Mouse (Mus musculus): ENCODE data around the gene Neurl4.
"Not testable (repeated sequence)": the region's sequence is repeated elsewhere in the genome, so short reads cannot be mapped to it uniquely, and the experiment has no call there.

Neurl4 gene

GRCm38 (mm10) chr11:69900471-69901405 lies at the start of gene Neurl4, which contains the start of gene 2810408A11Rik:
Neurl4 (plus strand) TSS chr11:69901072.
2810408A11Rik (minus strand) TSS chr11:69900987.
- peak; percentile 93 for DNase-seq (ENCODE audit: low read depth)

GRCm38 (mm10) chr11:69853994-69854393 lies 46.9 kb upstream of the Neurl4 start:
- DNase-seq (ENCODE audit: low read depth) = peak; percentile 73

- DNase-seq (ENCODE audit: low read depth) = no peak
Measured at GRCm38 (mm10) chr11:69854680-69855079, 46.2 kb upstream of the Neurl4 start.

GRCm38 (mm10) chr11:69855347-69855746 lies 45.5 kb upstream of the Neurl4 start:
- DNase-seq (ENCODE audit: low read depth) = no peak

- no peak for DNase-seq (ENCODE audit: low read depth)
Measured at GRCm38 (mm10) chr11:69858113-69858998, 42.5 kb upstream of the Neurl4 start, which contains the start of gene Tnk1. Tnk1 (minus strand) TSS chr11:69858730.

DNA sequence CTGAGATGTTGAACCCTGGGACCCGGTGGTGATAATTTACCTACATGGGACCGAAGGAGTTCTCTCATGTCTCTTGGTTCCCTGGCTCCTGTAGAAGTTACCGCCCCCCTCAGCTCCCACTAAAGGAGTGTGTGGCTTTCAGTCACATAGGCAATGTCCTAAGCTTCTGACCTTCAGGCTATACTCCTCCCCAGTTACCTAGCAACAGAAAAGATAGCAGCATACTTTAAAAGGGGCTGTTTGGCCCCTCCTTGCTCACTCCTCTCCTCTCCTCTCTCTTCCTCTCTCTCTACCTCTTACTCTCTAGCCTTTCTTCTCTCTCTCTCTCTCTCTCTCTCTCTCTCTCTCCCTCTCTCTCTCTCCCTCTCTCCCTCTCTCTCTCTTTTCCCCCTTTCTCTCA lies 37.1 kb upstream of the Neurl4 start:
- not testable (repeated sequence) for DNase-seq (ENCODE audit: low read depth)

GRCm38 (mm10) chr11:69864138-69864860 lies 36.6 kb upstream of the Neurl4 start:
- DNase-seq (ENCODE audit: low read depth) = no peak

DNA sequence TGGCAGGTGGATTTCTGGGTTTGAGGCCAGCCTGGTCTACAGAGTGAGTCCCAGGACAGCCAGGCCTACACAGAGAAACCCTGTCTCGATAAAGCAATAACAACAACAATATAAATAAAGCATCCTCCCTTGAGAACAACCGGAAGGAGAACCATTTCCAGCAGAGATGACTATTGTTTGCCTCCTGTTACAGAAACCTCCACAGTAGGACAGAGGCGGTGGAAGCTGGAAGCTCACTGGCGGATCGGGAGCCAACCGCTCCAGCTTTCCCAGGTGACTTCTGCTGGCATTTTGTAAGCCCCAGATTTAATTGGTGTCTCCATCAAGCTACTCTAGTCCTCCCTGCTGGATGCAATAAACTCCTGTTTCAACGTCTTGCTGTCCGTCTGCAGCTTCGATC lies 35.3 kb upstream of the Neurl4 start:
- no peak for DNase-seq (ENCODE audit: low read depth)

DNA sequence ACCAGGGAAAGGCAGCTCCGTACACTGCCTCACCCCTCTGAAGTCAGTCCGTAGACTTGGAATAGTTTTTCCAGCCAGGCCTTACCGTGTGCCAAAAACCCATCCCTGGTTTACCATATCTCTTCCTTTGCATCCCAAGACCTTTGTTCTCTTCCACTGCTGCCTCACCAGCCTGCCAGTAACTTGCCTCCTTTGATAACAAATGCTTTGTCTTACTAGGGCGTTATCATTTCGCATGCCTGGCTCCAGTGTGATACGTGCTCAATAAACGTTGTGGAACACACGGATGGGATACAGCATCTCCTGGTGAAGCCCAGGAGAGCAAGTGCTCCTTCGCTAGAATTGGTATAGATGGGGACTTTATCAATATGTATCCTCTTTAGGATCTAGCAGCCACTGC lies 33.5 kb upstream of the Neurl4 start:
- DNase-seq (ENCODE audit: low read depth) = no peak

GRCm38 (mm10) chr11:69870289-69871069 lies 30.4 kb upstream of the Neurl4 start:
- DNase-seq (ENCODE audit: low read depth) = no peak

GRCm38 (mm10) chr11:69871822-69872221 lies 29.1 kb upstream of the Neurl4 start:
- no peak for DNase-seq (ENCODE audit: low read depth)

DNA sequence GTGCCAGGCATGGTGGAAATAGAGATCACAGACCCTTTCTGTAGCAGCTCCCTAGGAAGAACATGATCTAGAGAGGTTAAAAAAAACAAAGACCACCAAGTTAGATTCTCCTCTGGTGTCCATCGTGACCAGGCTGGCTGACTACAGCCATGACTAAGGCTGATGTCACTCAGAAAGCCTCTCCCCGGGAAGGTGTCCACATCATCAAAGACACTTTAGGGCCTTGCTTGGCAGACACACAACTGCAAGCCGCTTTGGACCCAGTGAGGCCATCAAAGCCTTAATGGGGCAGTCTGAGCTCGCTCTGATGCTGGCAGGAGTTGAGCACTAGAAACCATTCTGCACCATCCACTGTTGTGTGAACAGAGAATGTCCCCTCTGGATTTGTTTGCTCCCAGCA lies 28.4 kb upstream of the Neurl4 start:
- DNase-seq (ENCODE audit: low read depth) = no peak

- no peak for DNase-seq (ENCODE audit: low read depth)
Measured at GRCm38 (mm10) chr11:69876186-69876585, 24.7 kb upstream of the Neurl4 start.

GRCm38 (mm10) chr11:69876867-69877266 lies 24.0 kb upstream of the Neurl4 start:
- DNase-seq (ENCODE audit: low read depth) = peak; percentile 94

- no peak for DNase-seq (ENCODE audit: low read depth)
Measured at GRCm38 (mm10) chr11:69877878-69878277, 23.0 kb upstream of the Neurl4 start, which contains the start of gene Tmem95. Tmem95 (minus strand) TSS chr11:69878018.

GRCm38 (mm10) chr11:69878399-69878798 lies 22.5 kb upstream of the Neurl4 start:
- DNase-seq (ENCODE audit: low read depth) = no peak

GRCm38 (mm10) chr11:69878952-69879351 lies 21.9 kb upstream of the Neurl4 start:
- DNase-seq (ENCODE audit: low read depth) = no peak

GRCm38 (mm10) chr11:69879711-69880110 lies 21.2 kb upstream of the Neurl4 start:
- no peak for DNase-seq (ENCODE audit: low read depth)

DNA sequence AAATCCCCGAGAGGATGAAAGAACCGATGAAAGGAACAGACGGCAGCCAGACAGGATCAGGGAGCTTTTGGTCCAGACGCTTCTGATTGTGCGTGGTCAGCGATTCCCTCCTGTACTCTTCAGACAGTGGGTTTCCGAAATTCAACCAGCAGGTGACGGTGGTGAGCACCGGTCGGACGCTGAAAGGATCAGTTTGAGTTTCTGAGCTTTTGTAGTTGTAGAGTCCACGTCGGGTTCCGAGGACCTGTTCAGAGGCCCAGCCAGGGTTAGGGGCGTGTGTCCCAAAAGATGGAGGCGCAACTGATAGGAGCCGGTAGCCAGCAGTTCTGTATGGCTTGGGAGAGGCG lies 20.4 kb upstream of the Neurl4 start:
- DNase-seq (ENCODE audit: low read depth) = no peak

DNA sequence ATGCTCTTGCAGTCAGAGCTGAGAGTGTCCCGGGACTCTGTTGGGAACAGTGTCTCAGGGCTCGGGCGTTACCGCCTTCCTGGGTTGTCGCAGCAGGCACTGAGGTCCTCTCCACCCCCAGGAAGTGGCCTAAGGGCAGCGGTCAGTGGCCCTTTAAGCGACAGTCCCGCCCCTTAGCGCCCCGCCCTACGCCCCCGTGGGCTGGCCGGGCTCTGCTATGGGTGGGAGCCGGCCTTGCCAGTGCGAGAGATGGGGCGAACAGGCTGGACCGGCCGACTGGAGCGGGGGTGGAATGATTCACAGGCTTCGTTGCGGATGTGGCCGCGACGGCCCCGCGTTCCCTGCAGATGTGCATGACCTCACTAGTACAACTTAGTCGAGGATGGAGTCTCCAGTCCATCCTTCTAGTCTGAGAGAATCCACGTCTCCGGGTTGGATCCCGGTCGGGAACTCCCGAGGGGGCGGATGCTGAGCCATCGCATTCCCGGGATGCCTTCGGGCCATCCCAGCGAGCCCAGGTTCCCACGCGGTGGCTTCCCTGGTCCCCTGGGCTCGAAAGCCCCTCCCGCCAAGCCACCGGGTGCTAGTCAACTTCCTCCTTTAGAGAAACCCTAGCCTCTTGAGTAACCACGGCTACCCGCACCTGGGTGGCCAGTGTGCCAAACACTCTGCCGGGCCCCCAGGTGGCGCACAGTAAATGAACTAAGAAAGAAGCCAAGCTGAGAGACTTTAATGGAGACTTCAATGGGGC lies 19.8 kb upstream of the Neurl4 start, which contains the start of gene Kctd11:
TSS of gene Kctd11 (minus strand) at position 554 of the 751 bp plus-strand sequence.
- peak; percentile 72 for DNase-seq (ENCODE audit: low read depth)

Data from c-Kit-positive CD71-negative TER-119-negative erythroid progenitor cells, embryonic 14.5 days (primary cell).